16 mouse cellular contexts compared by ENCODE assay signal in the genomic region with DNA sequence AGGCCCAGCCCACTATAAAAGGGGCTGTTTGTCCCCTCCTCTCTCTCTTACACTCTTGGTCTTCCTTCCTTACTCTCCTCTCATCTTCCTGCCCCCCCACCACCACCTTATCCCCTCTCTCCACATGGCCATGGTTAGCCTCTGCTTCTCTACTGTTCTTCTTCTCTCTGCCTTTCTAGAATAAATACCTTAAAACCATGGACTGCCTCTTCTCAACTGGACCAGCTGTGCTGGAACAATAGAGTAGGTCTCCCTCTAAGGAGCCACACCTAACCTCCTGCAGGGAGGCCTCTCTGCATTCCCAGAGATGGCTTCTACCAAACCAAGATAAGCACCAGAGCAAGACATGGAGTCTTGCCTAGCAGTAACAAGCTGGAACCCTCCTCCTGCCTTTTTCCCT.
"Had no signal": no experiment of that assay in that cellular context is flagged by ENCODE, and none has a peak within 500 bp of the region (broad histone marks: within the 10 kb centered on the region; RNA-seq: fewer than 3 reads in every experiment).

No protein-coding gene starts in this region.

- H3K27ac ChIP-seq: neural tube, embryonic 13.5 days; neural tube, embryonic 15.5 days; stomach, embryonic 15.5 days; stomach, postnatal 0 days had no signal

- H3K4me3 ChIP-seq: neural tube, embryonic 13.5 days; neural tube, embryonic 15.5 days; stomach, embryonic 15.5 days had no signal

- H3K9ac ChIP-seq: neural tube, embryonic 13.5 days; neural tube, embryonic 15.5 days; stomach, embryonic 15.5 days had no signal

- H3K36me3 ChIP-seq: neural tube, embryonic 13.5 days; neural tube, embryonic 15.5 days; stomach, embryonic 15.5 days had no signal

- H3K4me1 ChIP-seq: neural tube, embryonic 13.5 days; neural tube, embryonic 15.5 days; stomach, embryonic 15.5 days had no signal

- DNase-seq: retina, postnatal 1 day; right cerebral cortex, adult 18-20 months; right cerebral cortex, postnatal 14 days; right cerebral cortex, postnatal 25 days; right cerebral cortex, postnatal 4 days; spleen, adult 18-20 months; thymus, adult 18-20 months; thymus, adult 2 months; thymus, postnatal 14 days; thymus, postnatal 25 days; thymus, postnatal 36 days; thymus, postnatal 4 days had no signal

- H3K27me3 ChIP-seq: neural tube, embryonic 13.5 days; neural tube, embryonic 15.5 days; stomach, embryonic 15.5 days had no signal

- H3K4me2 ChIP-seq: neural tube, embryonic 13.5 days; neural tube, embryonic 15.5 days; stomach, embryonic 15.5 days had no signal

- H3K9me3 ChIP-seq: neural tube, embryonic 13.5 days; neural tube, embryonic 15.5 days; stomach, embryonic 15.5 days had no signal
